Mouse (Mus musculus): ENCODE measurements at regions not wholly inside any gene's neighbourhood (a gene's known extent, or its start where the extent isn't known, plus 50 kb on each side); places are given as distances from the start of the nearest gene placed in this dataset.

DNA sequence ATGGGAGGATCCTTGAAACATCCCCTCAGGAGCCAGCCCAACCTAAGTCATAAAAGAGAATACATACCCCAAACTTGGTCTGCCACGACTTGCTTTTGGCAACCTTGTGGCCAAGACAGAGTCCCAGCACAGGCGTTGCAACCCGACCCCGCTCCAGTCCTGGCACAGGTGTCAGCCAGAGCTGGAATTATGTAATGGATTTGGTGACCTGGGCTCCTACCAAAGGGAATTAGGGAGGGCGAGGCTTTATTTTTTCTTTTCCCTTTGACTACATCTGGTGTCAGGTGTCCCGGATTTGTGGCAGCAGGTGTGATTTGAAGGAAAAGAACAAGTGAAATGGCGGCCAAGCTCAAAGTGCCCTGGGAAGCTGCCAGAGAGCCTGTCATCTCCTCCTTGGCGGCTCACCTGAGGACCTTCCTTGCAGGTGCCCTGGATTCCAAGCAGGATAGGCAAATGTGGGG, 212.9 kb downstream of the Mef2c start:
- no peak for ATAC-seq (ENCODE audit: low FRiP score)

DNA sequence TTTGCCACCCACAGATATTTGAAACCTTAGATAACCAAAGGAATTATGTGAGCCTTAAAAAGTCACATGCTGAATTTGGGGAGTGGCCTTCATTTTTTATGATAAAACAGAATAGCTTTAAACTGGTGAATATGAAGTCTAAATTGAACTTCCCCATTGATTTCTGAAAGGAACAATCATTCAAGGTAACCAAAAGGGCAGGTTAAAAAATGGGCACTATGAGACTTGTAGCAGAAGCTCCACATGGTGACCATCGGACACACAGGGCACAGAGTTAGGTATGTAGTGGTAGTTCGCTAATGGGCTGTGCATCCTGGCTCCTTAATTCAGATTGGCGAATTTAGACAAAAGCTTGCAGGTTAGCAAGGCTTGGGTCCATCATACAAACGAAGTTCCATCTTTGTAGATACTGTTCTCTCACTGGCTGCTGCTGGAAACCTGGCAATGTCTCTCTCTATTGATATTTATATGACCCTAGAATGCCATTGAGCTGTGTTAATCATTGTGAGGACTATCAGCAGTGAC, 213.9 kb downstream of the Mef2c start:
- no peak for ATAC-seq (ENCODE audit: low FRiP score)
- Histone ChIP-seq H3K4me2 (peak overlapping the region; percentile 72), H3K36me3 (no peaks in the 10 kb centered on the region), H3K27me3 (peaks cover 31% of the 10 kb centered on the region), H3K9me3 (no peaks in the 10 kb centered on the region), H3K4me3 (peak overlapping the region; percentile 79), H3K4me1 (replicated peaks) (peaks cover 37% of the 10 kb centered on the region), H3K27ac (peak overlapping the region; percentile 99), H3K9ac (peak overlapping the region; percentile 94)
- WGBS = 10% methylated on average over 4 of the region's 4 CpGs

More for the DNA sequence above, 212.9 kb downstream of the Mef2c start:
- H3K27me3 ChIP-seq = peaks cover 40% of the 10 kb centered on the region
- peak overlapping the region; percentile 72 for H3K4me2 ChIP-seq
- no peaks in the 10 kb centered on the region for H3K9me3 ChIP-seq
- peak overlapping the region; percentile 99 for H3K27ac ChIP-seq
- peaks cover 37% of the 10 kb centered on the region for H3K4me1 ChIP-seq (replicated peaks)
- H3K4me3 ChIP-seq = peak overlapping the region; percentile 79
- H3K9ac ChIP-seq = peak overlapping the region; percentile 94
- no peaks in the 10 kb centered on the region for H3K36me3 ChIP-seq
- WGBS = 1% methylated on average over 8 of the region's 8 CpGs

DNA sequence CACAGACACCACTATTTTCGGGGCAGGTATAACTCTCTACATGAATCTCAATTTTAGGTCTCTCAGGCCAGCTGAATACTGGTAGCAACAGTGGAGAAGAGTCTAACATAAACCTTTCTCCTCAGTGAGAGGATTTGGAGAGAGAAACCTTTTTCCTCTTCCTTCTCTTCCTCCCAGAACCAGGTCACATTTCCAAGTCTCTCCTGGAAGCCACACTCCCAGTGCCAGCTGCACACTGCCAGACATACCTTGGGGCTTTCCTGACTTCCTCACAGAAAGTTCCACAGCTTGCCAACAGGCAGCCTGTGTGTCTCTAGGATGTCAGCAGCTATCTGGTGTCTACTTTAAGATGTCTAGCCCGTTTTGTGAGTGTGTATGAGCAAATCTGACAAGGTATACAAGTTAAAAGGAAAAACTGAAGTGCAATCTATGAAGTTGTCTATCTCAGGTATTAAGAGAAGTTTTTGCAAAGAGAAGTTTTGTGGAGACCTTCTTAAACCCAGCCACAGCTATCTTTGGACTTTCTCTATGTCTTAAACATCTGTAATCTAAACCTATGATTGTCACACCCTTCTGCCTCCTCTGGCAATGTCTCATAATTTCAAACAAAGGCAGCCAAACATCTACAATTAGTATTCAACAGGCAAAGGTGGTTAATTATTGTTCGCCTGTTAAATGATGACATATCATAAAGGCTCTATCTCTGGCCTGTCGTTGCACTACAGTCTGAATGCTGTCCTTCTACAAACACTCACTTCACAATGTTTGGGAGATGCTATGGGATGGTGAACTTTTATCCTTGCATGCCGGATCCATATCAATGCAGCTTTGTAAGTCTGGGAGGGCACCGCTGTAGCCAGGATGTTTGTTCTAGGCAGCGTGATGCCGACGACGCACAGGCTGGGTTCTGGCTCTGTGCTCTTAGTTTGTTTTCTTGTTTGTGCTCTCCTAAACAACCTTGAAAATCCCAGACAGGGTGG, 214.9 kb downstream of the Mef2c start:
- peak overlapping the region; percentile 94 for H3K9ac ChIP-seq
- peaks cover 34% of the 10 kb centered on the region for H3K4me1 ChIP-seq (replicated peaks)

DNA sequence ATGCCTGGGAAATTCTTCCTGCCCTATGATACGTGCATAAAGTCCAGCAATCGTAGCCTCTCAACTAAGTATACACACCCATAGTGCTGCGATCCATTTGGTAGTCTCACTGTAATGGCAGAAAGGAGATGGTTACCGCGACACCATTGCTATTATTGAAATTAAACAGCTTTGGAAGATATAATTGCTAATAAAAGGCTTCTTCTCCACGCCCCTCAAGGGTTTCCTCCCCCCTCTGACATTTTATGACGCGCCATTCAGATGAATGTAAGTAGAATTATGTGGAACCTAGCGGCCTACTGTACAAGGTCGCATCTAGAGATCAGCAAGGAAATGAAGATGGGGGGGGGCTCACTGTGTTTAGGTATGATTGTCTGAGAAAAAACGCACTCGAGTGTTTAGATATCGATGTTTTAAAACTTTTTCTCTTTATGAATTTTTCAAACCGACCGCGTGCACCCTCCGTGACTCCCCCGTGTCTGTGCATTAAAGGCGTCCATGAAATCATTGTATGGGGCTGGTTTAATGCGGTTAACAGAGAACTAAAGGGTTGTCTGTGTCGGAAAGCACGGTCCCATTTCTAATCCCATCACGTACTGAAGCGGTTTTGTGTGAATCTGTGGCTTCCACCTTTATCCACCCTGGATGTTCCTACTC, 215.9 kb downstream of the Mef2c start:
- ATAC-seq (ENCODE audit: low FRiP score) = no peak
- peaks cover 25% of the 10 kb centered on the region for H3K27me3 ChIP-seq
- 1% methylated on average over 24 of the region's 24 CpGs for WGBS

More for the DNA sequence above, 214.9 kb downstream of the Mef2c start:
- 5% methylated on average over 10 of the region's 10 CpGs for WGBS
- H3K27me3 ChIP-seq = peaks cover 28% of the 10 kb centered on the region
- peak overlapping the region; percentile 79 for H3K4me3 ChIP-seq
- ATAC-seq (ENCODE audit: low FRiP score) = no peak
- no peaks in the 10 kb centered on the region for H3K36me3 ChIP-seq
- peak overlapping the region; percentile 72 for H3K4me2 ChIP-seq
- no peaks in the 10 kb centered on the region for H3K9me3 ChIP-seq
- H3K27ac ChIP-seq = peak overlapping the region; percentile 99

DNA sequence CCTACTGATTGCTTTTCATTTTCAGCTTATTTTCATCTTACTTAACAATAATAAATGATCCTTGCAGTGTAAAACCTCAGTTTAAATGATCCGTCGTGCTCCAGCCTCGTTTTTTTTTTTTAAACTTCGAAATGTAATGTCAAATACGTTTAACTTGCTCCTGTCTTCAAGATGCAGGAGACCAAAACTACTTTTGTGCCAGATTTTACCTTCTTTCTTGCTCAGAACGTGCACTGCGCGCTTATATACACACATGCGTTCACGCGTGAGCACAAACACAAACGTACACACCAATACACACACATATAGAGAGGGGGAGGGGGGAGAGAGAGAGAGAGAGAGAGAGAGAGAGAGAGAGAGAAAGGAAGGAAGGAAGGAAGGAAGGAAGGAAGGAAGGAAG, 216.5 kb downstream of the Mef2c start:
- WGBS = 1% methylated on average over 12 of the region's 12 CpGs
- Histone ChIP-seq H3K27me3 (peaks cover 22% of the 10 kb centered on the region; the same call in 1 of the 2 replicates), H3K9ac (peak overlapping the region; percentile 94), H3K27ac (peak overlapping the region; percentile 99), H3K9me3 (no peaks in the 10 kb centered on the region), H3K4me3 (peak overlapping the region; percentile 79), H3K4me2 (peak overlapping the region; percentile 72), H3K4me1 (replicated peaks) (peaks cover 26% of the 10 kb centered on the region), H3K36me3 (no peaks in the 10 kb centered on the region)
- no peak for ATAC-seq (ENCODE audit: low FRiP score)

More for the DNA sequence above, 215.9 kb downstream of the Mef2c start:
- Histone ChIP-seq H3K9me3 (no peaks in the 10 kb centered on the region), H3K4me3 (peak overlapping the region; percentile 79), H3K27ac (peak overlapping the region; percentile 99), H3K4me2 (peak overlapping the region; percentile 72), H3K4me1 (replicated peaks) (peaks cover 29% of the 10 kb centered on the region), H3K9ac (peak overlapping the region; percentile 94), H3K36me3 (no peaks in the 10 kb centered on the region)

DNA sequence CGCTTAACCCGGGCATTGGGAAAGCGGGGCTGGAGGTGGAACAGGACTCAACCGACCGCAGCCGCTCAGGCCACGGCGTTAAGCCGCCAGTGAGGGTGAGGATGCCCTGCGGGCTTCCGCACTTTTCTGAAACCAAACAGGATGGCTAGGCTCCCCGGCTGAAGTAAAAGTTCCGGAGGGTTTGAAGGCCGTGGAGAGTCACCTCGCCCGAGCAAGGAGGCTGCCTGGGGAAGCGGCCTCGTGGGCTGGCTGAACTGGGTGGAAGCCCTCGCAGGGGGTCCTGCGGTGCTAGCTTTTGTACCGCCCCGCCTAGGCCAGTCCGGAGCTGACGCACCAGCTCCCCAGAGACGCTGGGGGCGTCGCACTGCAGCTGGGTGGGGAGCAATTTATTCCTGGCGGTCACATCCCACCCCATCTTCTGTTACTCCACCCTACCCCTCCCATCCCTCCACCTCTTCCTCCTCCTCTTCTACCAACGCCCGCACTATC, 217.1 kb downstream of the Mef2c start:
- peak overlapping the region; percentile 94 for H3K9ac ChIP-seq
- under 1% methylated on average over 27 of the region's 30 CpGs for WGBS
- H3K36me3 ChIP-seq = no peaks in the 10 kb centered on the region
- peak overlapping the region; percentile 79 for H3K4me3 ChIP-seq
- peak overlapping the region; percentile 99 for H3K27ac ChIP-seq
- peak overlapping the region; percentile 72 for H3K4me2 ChIP-seq
- peak; percentile 86 for ATAC-seq (ENCODE audit: low FRiP score)
- H3K9me3 ChIP-seq = no peaks in the 10 kb centered on the region
- peaks cover 21% of the 10 kb centered on the region; the same call in 1 of the 2 replicates for H3K27me3 ChIP-seq
- peaks cover 22% of the 10 kb centered on the region for H3K4me1 ChIP-seq (replicated peaks)

DNA sequence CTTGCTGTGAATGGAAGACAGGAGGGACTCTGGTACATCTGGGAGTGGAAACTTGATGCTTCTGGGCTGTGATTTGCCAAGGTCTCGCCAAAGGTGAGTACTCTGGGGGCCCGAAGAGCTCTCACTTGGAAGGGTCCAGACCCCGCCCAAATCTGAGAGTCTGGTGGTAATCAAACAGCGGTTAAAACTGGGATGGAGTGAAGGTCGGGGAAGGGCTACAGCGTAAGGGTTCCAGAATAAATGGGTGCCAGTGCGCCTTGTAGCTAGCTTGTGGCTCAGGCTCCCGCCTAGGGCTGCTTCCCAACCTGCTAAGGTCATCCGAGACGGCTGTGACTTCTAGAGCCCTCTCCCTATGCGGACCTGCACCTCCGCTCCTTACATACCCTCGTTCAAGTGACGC, 217.7 kb downstream of the Mef2c start:
- H3K4me1 ChIP-seq (replicated peaks) = peaks cover 16% of the 10 kb centered on the region
- peak overlapping the region; percentile 94 for H3K9ac ChIP-seq
- peak overlapping the region; percentile 99 for H3K27ac ChIP-seq
- H3K36me3 ChIP-seq = no peaks in the 10 kb centered on the region
- H3K9me3 ChIP-seq = no peaks in the 10 kb centered on the region
- peak; percentile 44 for ATAC-seq (ENCODE audit: low FRiP score)
- H3K4me2 ChIP-seq = peak overlapping the region; percentile 72
- 1% methylated on average over 14 of the region's 14 CpGs for WGBS
- peak overlapping the region; percentile 79 for H3K4me3 ChIP-seq
- H3K27me3 ChIP-seq = peaks cover 20% of the 10 kb centered on the region; the same call in 1 of the 2 replicates

DNA sequence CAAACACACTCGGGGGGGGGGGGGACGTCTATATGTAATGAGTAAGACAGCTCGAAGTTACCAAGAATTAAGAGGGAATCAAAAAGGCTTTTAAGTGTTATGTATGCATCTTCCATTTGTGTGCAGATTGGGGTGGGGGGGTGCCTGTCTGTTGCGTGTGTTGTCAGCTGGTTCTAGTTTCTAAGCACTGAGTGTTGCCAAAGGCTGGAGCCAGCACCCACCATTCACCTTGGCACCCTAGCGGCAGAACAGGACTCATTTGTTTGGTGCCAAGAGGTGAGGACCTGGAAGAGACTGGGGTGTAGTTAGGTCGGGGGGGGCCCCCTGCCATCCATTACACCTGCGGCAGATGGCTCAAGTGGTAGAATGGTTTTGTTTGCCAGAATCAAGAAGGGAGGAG, 218.4 kb downstream of the Mef2c start:
- under 1% methylated on average over 7 of the region's 7 CpGs for whole genome bisulfite sequencing
- Histone ChIP-seq H3K27ac (peak overlapping the region; percentile 99), H3K4me2 (peak overlapping the region; percentile 72), H3K4me1 (replicated peaks) (peaks cover 14% of the 10 kb centered on the region), H3K4me3 (peak overlapping the region; percentile 79), H3K36me3 (no peaks in the 10 kb centered on the region), H3K27me3 (peaks cover 15% of the 10 kb centered on the region; the same call in 1 of the 2 replicates), H3K9ac (peak overlapping the region; percentile 94), H3K9me3 (no peaks in the 10 kb centered on the region)
- peak; percentile 4; the same call in 1 of the 2 replicates for ATAC-seq (ENCODE audit: low FRiP score)

DNA sequence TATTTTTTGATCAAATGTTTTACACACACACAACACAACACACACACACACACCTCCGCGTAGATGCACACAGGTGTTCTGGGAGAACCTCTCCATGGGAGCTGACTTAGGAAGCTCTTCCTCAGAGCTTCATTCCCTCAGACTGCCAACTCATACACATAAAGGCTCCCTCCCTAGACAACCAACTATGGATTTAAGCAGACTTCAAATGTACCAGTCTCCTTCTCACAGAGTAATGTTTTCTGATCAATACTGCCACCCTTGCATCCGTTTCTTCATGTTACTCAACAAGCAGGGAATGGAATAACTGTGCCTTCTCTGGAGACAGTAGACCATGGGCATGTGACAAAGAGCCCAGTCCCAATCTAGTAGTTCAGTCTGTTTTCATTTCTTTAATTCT, 219.0 kb downstream of the Mef2c start:
- Histone ChIP-seq H3K27ac (peak overlapping the region; percentile 99), H3K36me3 (no peaks in the 10 kb centered on the region), H3K27me3 (peaks cover 10% of the 10 kb centered on the region; the same call in 1 of the 2 replicates), H3K4me1 (replicated peaks) (peaks cover 11% of the 10 kb centered on the region), H3K4me2 (peak overlapping the region; percentile 72), H3K9ac (peak overlapping the region; percentile 94), H3K4me3 (peak overlapping the region; percentile 79), H3K9me3 (no peaks in the 10 kb centered on the region)
- no peak for ATAC-seq (ENCODE audit: low FRiP score)
- 4% methylated on average over 3 of the region's 3 CpGs for WGBS

DNA sequence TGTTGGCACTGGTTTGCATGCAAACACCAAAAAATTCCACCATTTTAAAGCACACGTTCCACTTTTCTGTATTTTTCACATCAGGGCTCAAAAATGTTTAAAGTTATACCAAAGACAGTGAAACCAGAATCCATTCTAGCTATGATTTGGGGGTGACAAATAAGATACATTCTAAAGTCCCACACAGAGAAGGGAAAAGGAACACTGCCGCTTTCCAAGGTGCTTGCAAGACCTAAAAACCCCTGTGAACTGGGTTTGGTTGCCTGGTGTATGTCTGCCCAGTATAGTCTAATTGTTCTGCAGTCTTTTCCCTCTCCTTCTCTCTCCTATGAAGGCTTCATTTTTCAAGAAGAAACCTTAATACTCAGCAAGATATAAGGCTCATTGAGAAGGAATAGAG, 219.6 kb downstream of the Mef2c start:
- H3K9ac ChIP-seq = peak overlapping the region; percentile 94
- no peak for ATAC-seq (ENCODE audit: low FRiP score)
- 9% methylated on average over 2 of the region's 2 CpGs for WGBS

DNA sequence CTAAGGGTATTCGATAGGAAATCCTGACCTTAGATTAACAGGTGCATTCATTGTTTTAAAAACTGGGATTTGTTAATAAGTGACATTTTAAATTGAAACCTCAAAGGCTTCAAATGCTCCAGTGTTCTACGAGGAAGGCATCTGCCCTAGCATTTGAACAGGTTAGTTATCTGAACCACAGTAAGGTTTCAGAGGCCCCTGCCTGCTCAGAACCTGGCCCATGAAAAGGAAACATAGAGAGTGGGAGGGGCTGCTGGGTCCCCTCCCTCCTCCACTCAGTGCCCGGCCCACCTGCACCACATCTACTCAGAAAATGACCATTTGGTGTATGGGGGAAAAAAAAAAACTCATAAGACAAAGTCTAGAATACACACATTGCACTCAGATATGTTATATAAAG, 220.4 kb downstream of the Mef2c start:
- Histone ChIP-seq H3K9me3 (no peaks in the 10 kb centered on the region), H3K4me2 (peak overlapping the region; percentile 72), H3K4me3 (peak overlapping the region; percentile 79), H3K36me3 (no peaks in the 10 kb centered on the region), H3K4me1 (replicated peaks) (peaks cover under 1% of the 10 kb centered on the region; the same call in 1 of the 2 replicates), H3K9ac (peak overlapping the region; percentile 100), H3K27me3 (no peaks in the 10 kb centered on the region), H3K27ac (peak overlapping the region; percentile 100)
- no peak for ATAC-seq (ENCODE audit: low FRiP score)
- 7% methylated on average over 3 of the region's 3 CpGs for WGBS

More for the DNA sequence above, 219.6 kb downstream of the Mef2c start:
- Histone ChIP-seq H3K4me3 (peak overlapping the region; percentile 79), H3K27me3 (peaks cover 4% of the 10 kb centered on the region; the same call in 1 of the 2 replicates), H3K4me1 (replicated peaks) (peaks cover 5% of the 10 kb centered on the region; the same call in 1 of the 2 replicates), H3K36me3 (no peaks in the 10 kb centered on the region), H3K27ac (peak overlapping the region; percentile 99), H3K4me2 (peak overlapping the region; percentile 72), H3K9me3 (no peaks in the 10 kb centered on the region)

All from hindbrain, embryonic 13.5 days (tissue).